ENCODE assay signal across 25 mouse cellular contexts in the genomic region with DNA sequence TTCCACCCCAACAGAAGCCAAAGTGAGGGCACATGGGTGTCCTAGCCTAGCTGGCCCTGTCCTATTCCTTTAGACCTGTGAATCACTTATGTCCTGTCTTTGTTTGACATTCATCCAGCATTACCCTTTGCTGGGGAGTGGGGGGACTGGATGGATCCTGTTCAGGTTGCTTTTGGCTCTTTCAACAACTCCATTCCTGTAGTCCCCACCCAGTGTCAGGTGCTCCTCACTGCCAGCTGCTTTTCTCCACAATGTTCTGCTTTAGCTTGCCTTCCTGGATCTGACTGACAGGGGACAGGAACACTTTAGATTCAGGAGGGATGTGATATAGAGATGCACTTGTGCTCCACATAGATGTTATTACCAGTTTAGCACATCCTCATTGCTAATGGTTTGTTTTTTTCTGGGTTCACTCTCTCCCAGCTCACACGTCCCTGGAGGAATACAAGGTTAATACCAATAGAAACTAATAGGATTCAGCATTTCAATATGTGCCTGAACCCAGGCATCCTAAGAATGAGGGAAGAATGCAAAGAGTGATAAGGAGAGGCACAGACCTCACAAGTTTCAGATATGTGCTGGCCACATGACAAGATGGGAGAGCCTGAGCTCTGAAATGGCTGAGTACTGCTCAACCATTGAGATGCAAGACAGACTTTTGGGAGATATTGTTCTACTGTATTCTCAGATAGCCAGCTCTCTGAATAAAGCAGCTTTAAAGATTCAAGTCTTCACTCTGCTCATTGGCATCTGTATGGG. TPM values are rescaled to one million over a fixed set of nuclear protein-coding genes. Genes with fewer than 3 reads are reported as not detected.
DNase-seq lines count a peak whose midpoint lies in the region; ATAC-seq and TF ChIP-seq lines count a peak whose summit lies in the region.
"Had no signal": no experiment of that assay in that cellular context is flagged by ENCODE, and none has a peak within 500 bp of the region (broad histone marks: within the 10 kb centered on the region; RNA-seq: fewer than 3 reads in every experiment).

No protein-coding gene starts in this region.

- no peak for DNase-seq in heart, adult 2 months
- DNase-seq in heart, postnatal 4 days, result no peak
- no peak for DNase-seq in heart, postnatal 25 days (ENCODE audit: low spot score)
- DNase-seq in Muller cell, postnatal 12 days (ENCODE audit: inconsistent ontology term), result peak; percentile 8
- DNase-seq in heart, postnatal 0 days (ENCODE audit: low spot score), result no peak
- DNase-seq in layer of hippocampus, adult 9-11 months, result no peak
- DNase-seq: adrenal gland, adult 8-10 months; cerebellum, adult 11 months; cerebellum, adult 8-10 months; cerebellum, postnatal 14 days; embryo, embryonic 11 days; gastrocnemius, postnatal 36 days; kidney, adult 8-10 months had no signal

- no peak overlapping the region for H3K4me2 ChIP-seq in heart, embryonic 13.5 days
- H3K4me2 ChIP-seq in heart, postnatal 0 days (ENCODE audit: low read depth, low read length), result no peak overlapping the region
- H3K4me2 ChIP-seq: embryonic facial prominence, embryonic 15.5 days; hindbrain, embryonic 12.5 days had no signal

- no peak for TF ChIP-seq POLR2A in heart, adult 2 months (IDR thresholded peaks at IDR 0.05; ENCODE audit: insufficient read depth, low read depth, low read length)

- H3K4me1 ChIP-seq in heart, adult 2 months (ENCODE audit: control insufficient read depth, insufficient read depth, low read length), result no peaks in the 10 kb centered on the region; the same call in 1 of the 2 replicates
- peaks cover 28% of the 10 kb centered on the region for H3K4me1 ChIP-seq in heart, embryonic 13.5 days
- peaks cover 26% of the 10 kb centered on the region for H3K4me1 ChIP-seq in heart, postnatal 0 days (ENCODE audit: control insufficient read depth, insufficient read depth)
- H3K4me1 ChIP-seq: embryonic facial prominence, embryonic 15.5 days; forebrain, embryonic 10.5 days; hindbrain, embryonic 12.5 days had no signal

- ATAC-seq in heart, embryonic 13.5 days (ENCODE audit: extremely low read depth, insufficient number of reproducible peaks, low FRiP score, low TSS enrichment), result no peak
- ATAC-seq in heart, postnatal 0 days (ENCODE audit: insufficient read depth, low read depth), result peak; percentile 72
- ATAC-seq: forebrain, embryonic 14.5 days; hindbrain, embryonic 16.5 days; inflammation-experienced regulatory T-cells, adult 6 months; intestine, postnatal 0 days had no signal

- H3K4me3 ChIP-seq in heart, adult 2 months, result no peak overlapping the region
- H3K4me3 ChIP-seq in heart, embryonic 13.5 days, result no peak overlapping the region
- no peak overlapping the region for H3K4me3 ChIP-seq in heart, postnatal 0 days (ENCODE audit: low read depth, low read length)
- H3K4me3 ChIP-seq: embryonic facial prominence, embryonic 15.5 days; erythroblast, embryonic 14.5 days; forebrain, embryonic 10.5 days; hindbrain, embryonic 12.5 days had no signal

- no peaks in the 10 kb centered on the region for H3K79me2 ChIP-seq in heart, adult 2 months (replicated peaks; ENCODE audit: control insufficient read depth, insufficient read depth, low read length)

- 64% methylated on average over 1 of the region's 1 CpGs for WGBS in heart, adult 2 months
- 34% methylated on average over 1 of the region's 1 CpGs for WGBS in heart, embryonic 13.5 days
- 21% methylated on average over 1 of the region's 1 CpGs for WGBS in heart, postnatal 0 days

- H3K9ac ChIP-seq in heart, adult 2 months (ENCODE audit: low read depth, low read length), result no peak overlapping the region
- no peak overlapping the region for H3K9ac ChIP-seq in heart, embryonic 13.5 days
- H3K9ac ChIP-seq in heart, postnatal 0 days (replicated peaks; ENCODE audit: low read depth, low read length), result no peak overlapping the region
- H3K9ac ChIP-seq: embryonic facial prominence, embryonic 15.5 days; hindbrain, embryonic 12.5 days had no signal

- intact Hi-C loops in heart, adult 2 months (cut with DNase I), result no loop called here
- intact Hi-C loops in heart, postnatal 25 days (cut with DNase I), result no loop called here

- H3K27me3 ChIP-seq in heart, adult 2 months (ENCODE audit: control insufficient read depth, insufficient read depth, low read length), result no peaks in the 10 kb centered on the region
- H3K27me3 ChIP-seq in heart, embryonic 13.5 days (replicated peaks), result no peaks in the 10 kb centered on the region
- no peaks in the 10 kb centered on the region for H3K27me3 ChIP-seq in heart, postnatal 0 days (ENCODE audit: control insufficient read depth, insufficient read depth, low read length)
- H3K27me3 ChIP-seq: hindbrain, embryonic 12.5 days had no signal

- TF ChIP-seq EP300 in heart, adult 2 months (IDR thresholded peaks at IDR 0.05; ENCODE audit: insufficient read depth, low read depth, low read length), result no peak
- TF ChIP-seq EP300 in heart, postnatal 0 days (IDR thresholded peaks at IDR 0.05; ENCODE audit: low read depth), result peak; percentile 47; the same call in 1 of the 2 replicates

- H3K9me3 ChIP-seq in heart, embryonic 13.5 days, result 0 out of 2 replicates have a peak, but pooled peaks cover 7% of the 10 kb centered on the region
- H3K9me3 ChIP-seq in heart, postnatal 0 days (replicated peaks; ENCODE audit: control insufficient read depth, low read length), result no peaks in the 10 kb centered on the region; the same call in 1 of the 2 replicates
- H3K9me3 ChIP-seq: embryonic facial prominence, embryonic 15.5 days; forebrain, embryonic 10.5 days; hindbrain, embryonic 12.5 days had no signal

- peaks cover 3% of the 10 kb centered on the region; the same call in 1 of the 2 replicates for H3K36me3 ChIP-seq in heart, adult 2 months (ENCODE audit: control insufficient read depth, insufficient read depth, low read length)
- H3K36me3 ChIP-seq in heart, embryonic 13.5 days, result no peaks in the 10 kb centered on the region
- H3K36me3 ChIP-seq in heart, postnatal 0 days (replicated peaks; ENCODE audit: control insufficient read depth, insufficient read depth, low read length), result no peaks in the 10 kb centered on the region
- H3K36me3 ChIP-seq: embryonic facial prominence, embryonic 15.5 days; forebrain, embryonic 10.5 days; hindbrain, embryonic 12.5 days had no signal

- H3K27ac ChIP-seq in heart, adult 2 months, result peak overlapping the region; percentile 6; the same call in 1 of the 2 replicates
- peak overlapping the region; percentile 72 for H3K27ac ChIP-seq in heart, embryonic 13.5 days (replicated peaks)
- H3K27ac ChIP-seq in heart, postnatal 0 days (ENCODE audit: low read depth), result peak overlapping the region; percentile 78
- H3K27ac ChIP-seq: embryonic facial prominence, embryonic 15.5 days; forebrain, embryonic 10.5 days; hindbrain, embryonic 12.5 days had no signal

- TF ChIP-seq CTCF in heart, adult 2 months (IDR thresholded peaks at IDR 0.05), result no peak
- no peak for TF ChIP-seq CTCF in heart, postnatal 0 days (IDR thresholded peaks at IDR 0.05; ENCODE audit: low read depth)

RNA-seq across cellular contexts. Expression of a gene that starts 23.8 kb away (rescaled TPM):
- total RNA-seq in heart, adult 2 months (2021), result under 1 TPM; 0.18 to 0.47 TPM
- polyA plus RNA-seq in heart, adult 2 months (2012; rRNA removed), result 1.3 and 1.4 TPM in 2 replicates
- 1 to 10 TPM; 1.5 TPM for total RNA-seq in heart, postnatal 4 days (2021)
- 1.6 and 2.2 TPM in 2 replicates for polyA plus RNA-seq in heart, embryonic 13.5 days (2015; fragmentation: Nextera tagmentation; extraction: Ambion mirVana)
- total RNA-seq in heart, postnatal 25 days (2021), result under 1 TPM; 0.44 to 0.53 TPM
- 0.27 and 1.1 TPM in 2 replicates for total RNA-seq in heart, postnatal 0 days (2014; rRNA removed; ENCODE audit: low replicate concordance)
- polyA plus RNA-seq in heart, postnatal 0 days (2015; fragmentation: Nextera tagmentation; extraction: Ambion mirVana), result 0.62 and 1.1 TPM in 2 replicates
- total RNA-seq: common myeloid progenitor, adult 5-6 weeks; gastrocnemius, adult 8-10 months; gastrocnemius, postnatal 36 days had no signal
- polyA plus RNA-seq: embryonic facial prominence, embryonic 11.5 days; erythroblast, embryonic 14.5 days; forebrain, embryonic 10.5 days; forebrain, embryonic 14.5 days; inflammation-experienced regulatory T-cells, adult 6 months had no signal

Comparison
In these comparisons a context has a peak if more than half of its experiments do, and no peak if none do; other contexts are left out.
1. H3K27ac ChIP-seq: peak in every context shown above with its lines; median percentile 78 in heart, postnatal 0 days; 72 in heart, embryonic 13.5 days; 6 in heart, adult 2 months.